Mouse (Mus musculus) forebrain, embryonic 16.5 days (tissue): ENCODE measurements around the gene Msl3l2. TPM values are rescaled to one million over a fixed set of nuclear protein-coding genes. Genes with fewer than 3 reads are reported as not detected.

Experiments used
- ATAC-seq: fragments of 200-750 bp; cut with Nextera tagmentation; 2 replicates; pipeline ENCODE4 v1.8.0; 2017; ENCODE audit warnings: mild to moderate bottlenecking, moderate library complexity
- H3K27ac ChIP-seq: fragments of 300-500 bp; sonication (generic); 2 replicates; pipeline ENCODE4 v1.5.1; 2014; ENCODE audit warnings: low read length, control low read depth
- H3K27me3 ChIP-seq: fragments of 300-500 bp; sonication (generic); replicated peaks from 2 replicates; pipeline ENCODE4 v1.6.1; 2014; ENCODE audit warnings: low read length; ENCODE audit not compliant: control insufficient read depth, insufficient read depth
- H3K36me3 ChIP-seq: fragments of 300-500 bp; sonication (generic); 2 replicates; pipeline ENCODE4 v1.6.1; 2014; ENCODE audit not compliant: control insufficient read depth, insufficient read depth
- H3K4me1 ChIP-seq: fragments of 300-500 bp; sonication (generic); replicated peaks from 2 replicates; pipeline ENCODE4 v1.6.1; 2014; ENCODE audit warnings: low read length; ENCODE audit not compliant: control insufficient read depth, insufficient read depth
- H3K4me2 ChIP-seq: fragments of 300-500 bp; sonication (generic); 2 replicates; pipeline ENCODE4 v1.6.1; 2014; ENCODE audit warnings: mild to moderate bottlenecking, low read length, control low read depth
- H3K4me3 ChIP-seq: fragments of 300-500 bp; sonication (generic); replicated peaks from 2 replicates; pipeline ENCODE4 v1.5.1; 2014; ENCODE audit warnings: mild to moderate bottlenecking, low read length, control low read depth
- H3K9ac ChIP-seq: fragments of 300-500 bp; sonication (generic); replicated peaks from 2 replicates; pipeline ENCODE4 v1.6.1; 2014; ENCODE audit warnings: low read depth, low read length, control low read depth
- H3K9me3 ChIP-seq: fragments of 300-500 bp; sonication (generic); 2 replicates; pipeline ENCODE4 v1.6.1; 2016; ENCODE audit warnings: low read length; ENCODE audit not compliant: control insufficient read depth
- WGBS: fragments of 180-500 bp; shearing (Covaris S2); extraction: QIAGEN DNeasy Blood & Tissue Kit; methylation state at CpG from one replicate; pipeline ENCODE4 v1.1.7; 2014; 5-methylcytosine and 5-hydroxymethylcytosine counted together
- polyA plus RNA-seq: library from polyadenylated mRNA; unstranded; fragments of >200 nt; fragmentation: Nextera tagmentation; extraction: Ambion mirVana; gene quantifications from 2 replicates; pipeline ENCODE4 v1.2.1, GENCODE M21; 2015

Msl3l2 gene
- polyA plus RNA-seq, 1 experiment from 2014 or later, result 10.8 TPM

DNA sequence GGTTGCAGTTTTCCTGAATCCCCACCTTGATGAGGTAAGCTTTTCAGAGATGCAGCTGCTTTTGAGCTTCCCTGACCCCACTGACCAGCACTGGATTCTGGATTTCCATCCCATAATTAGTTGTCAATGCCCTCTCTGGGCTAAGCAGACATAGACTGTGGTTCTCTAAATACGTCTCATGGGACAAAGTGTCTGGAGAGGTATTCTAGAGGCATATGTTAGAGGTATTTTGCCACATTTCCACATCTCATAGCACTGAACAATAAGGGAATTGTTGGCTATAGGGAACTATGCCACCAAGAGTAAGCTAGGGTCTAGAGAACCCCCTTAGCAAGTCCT lies 248 bp downstream of the Msl3l2 start:
- Histone ChIP-seq H3K36me3 (no peaks in the 10 kb centered on the region), H3K9me3 (no peaks in the 10 kb centered on the region), H3K4me3 (peak overlapping the region; percentile 21), H3K27ac (no peak overlapping the region), H3K9ac (no peak overlapping the region), H3K4me1 (no peaks in the 10 kb centered on the region; the same call in 1 of the 2 replicates), H3K4me2 (peak overlapping the region; percentile 31), H3K27me3 (no peaks in the 10 kb centered on the region)
- ATAC-seq, result peak; percentile 20; the same call in 1 of the 2 replicates
- 46% methylated on average over 1 of the region's 1 CpGs for WGBS

DNA sequence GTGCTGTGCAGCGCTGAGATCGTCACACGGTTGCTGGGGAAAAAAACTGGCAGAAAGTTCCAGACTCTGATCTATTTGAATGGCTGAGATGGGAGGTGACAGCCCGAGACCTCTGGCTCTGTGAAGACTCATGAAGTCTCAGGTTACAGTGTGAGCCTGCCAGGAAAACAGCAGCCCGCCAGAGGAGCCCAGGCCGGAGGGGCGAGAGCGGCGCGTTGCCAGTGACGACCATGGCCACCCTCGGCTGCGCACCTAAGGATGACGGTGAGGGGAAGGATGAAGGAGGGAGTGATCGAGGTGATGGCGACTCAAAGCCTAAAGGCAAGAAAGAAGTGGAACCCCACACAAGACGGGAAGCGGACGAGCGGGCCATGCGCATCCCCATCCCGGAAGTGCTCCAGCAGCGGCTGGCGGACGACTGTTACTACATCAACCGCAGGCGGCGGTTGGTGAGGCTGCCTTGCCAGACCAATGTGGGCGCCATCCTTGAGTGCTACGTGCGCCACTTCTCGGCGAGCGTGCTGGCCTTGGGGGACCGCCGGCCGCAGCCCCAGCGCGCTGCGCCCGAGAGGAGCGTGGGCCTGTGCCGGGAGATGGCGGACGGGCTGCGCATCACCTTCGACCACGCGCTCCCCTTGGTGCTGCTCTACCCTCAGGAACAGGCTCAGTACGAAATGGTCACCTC lies 8.4 kb downstream of the Msl3l2 start:
- Histone ChIP-seq H3K27me3 (no peaks in the 10 kb centered on the region), H3K9me3 (no peaks in the 10 kb centered on the region), H3K9ac (peak overlapping the region; percentile 93), H3K4me3 (peak overlapping the region; percentile 76), H3K4me2 (peak overlapping the region; percentile 95), H3K4me1 (peaks cover 9% of the 10 kb centered on the region), H3K27ac (peak overlapping the region; percentile 91), H3K36me3 (no peaks in the 10 kb centered on the region)
- under 1% methylated on average over 49 of the region's 50 CpGs for WGBS
- peak; percentile 95 for ATAC-seq

DNA sequence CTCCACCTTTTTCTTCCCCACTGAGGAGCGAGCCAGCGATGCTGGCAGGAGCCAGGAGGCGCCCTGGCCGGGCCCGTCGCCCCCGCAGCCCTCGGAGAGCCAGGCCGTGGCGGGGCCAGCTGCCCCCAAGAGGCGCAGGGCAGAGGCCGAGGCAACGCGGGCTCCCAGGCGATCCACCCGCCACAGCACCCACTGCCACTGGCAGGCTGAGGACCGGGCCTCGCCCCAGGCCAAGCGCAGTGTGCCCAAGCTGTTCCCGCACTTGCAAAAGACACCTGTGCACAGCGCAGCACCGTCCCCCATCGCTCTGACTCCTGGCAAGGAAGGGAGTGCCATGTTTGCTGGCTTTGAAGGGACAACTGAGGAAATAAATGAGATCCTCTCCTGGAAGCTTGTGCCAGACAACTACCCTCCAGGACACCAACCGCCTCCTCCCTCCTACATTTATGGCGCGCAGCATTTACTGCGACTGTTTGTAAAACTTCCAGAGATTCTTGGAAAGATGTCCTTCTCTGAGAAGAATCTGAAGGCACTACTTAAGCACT lies 9.0 kb downstream of the Msl3l2 start:
- peak; percentile 77 for ATAC-seq
- WGBS, result 14% methylated on average over 26 of the region's 27 CpGs
- Histone ChIP-seq H3K9ac (peak overlapping the region; percentile 93), H3K27ac (peak overlapping the region; percentile 91), H3K36me3 (no peaks in the 10 kb centered on the region), H3K4me3 (peak overlapping the region; percentile 76), H3K27me3 (no peaks in the 10 kb centered on the region), H3K4me2 (peak overlapping the region; percentile 95), H3K4me1 (peaks cover 9% of the 10 kb centered on the region), H3K9me3 (no peaks in the 10 kb centered on the region)

DNA sequence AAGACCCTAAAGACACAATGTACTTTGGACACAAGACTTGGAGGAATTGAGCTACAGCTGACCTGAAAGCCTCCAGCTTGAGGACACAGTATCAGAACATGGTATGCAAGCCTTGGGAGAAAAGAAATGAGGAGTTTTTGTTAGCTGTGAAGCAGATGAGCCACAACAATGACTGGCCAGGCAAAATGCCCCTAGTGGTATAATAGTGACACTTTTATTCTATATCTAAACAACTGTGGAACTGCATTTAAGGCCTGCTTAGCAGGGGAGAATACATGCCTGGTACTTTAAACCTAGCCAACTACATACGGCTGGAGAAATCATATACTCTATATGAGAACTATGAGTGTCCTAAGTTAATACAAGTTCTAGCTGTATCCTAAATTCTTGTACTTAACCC lies 20.3 kb downstream of the Msl3l2 start:
- no peak overlapping the region for H3K4me3 ChIP-seq
- H3K36me3 ChIP-seq, result no peaks in the 10 kb centered on the region
- no peaks in the 10 kb centered on the region for H3K9me3 ChIP-seq
- H3K4me1 ChIP-seq, result no peaks in the 10 kb centered on the region
- H3K27ac ChIP-seq, result no peak overlapping the region
- H3K9ac ChIP-seq, result no peak overlapping the region
- no peak overlapping the region for H3K4me2 ChIP-seq
- WGBS, result 87% methylated on average over 1 of the region's 1 CpGs
- H3K27me3 ChIP-seq, result no peaks in the 10 kb centered on the region
- ATAC-seq, result no peak

DNA sequence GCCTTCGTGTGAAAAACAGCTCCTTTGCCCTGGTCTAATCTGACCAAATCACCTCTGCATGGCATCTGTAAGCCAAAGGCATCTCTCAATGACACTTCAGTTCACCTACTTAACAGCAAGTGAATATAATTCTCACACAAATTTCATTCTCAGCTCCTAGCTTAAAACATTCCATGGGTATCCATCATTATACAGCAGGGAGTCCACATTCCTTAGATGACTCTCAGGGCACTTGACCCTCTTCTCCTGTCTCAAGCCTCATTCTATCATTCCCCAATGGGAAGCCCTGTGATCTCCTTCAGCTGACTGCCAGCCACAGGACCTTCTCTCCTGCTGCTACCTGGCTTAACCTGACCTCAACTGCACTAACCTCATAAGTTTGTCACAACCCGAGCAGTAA lies 22.9 kb downstream of the Msl3l2 start:
- Histone ChIP-seq H3K4me3 (no peak overlapping the region), H3K36me3 (no peaks in the 10 kb centered on the region), H3K27ac (no peak overlapping the region), H3K27me3 (no peaks in the 10 kb centered on the region), H3K9ac (no peak overlapping the region), H3K4me2 (no peak overlapping the region), H3K4me1 (no peaks in the 10 kb centered on the region), H3K9me3 (no peaks in the 10 kb centered on the region)
- no peak for ATAC-seq
- WGBS, result 80% methylated on average over 2 of the region's 2 CpGs

DNA sequence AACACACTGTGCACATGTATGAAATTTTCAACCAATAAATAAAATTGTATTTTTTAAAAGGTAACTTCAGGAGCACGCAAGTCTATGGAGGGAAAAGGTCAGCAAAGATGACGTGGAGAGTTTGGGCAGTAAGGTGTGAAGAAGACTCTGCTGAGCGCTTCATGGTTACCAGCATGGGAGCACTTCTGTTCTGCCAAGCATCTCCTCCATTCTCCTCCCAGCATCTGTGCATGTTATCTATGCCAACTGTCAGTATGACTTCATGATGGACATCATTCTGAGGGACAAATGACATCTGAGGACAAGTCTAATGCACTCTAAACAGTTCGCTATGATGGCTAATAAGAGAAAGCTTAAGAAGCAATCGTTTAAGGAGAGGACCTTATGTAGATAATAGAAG lies 30.5 kb downstream of the Msl3l2 start:
- Histone ChIP-seq H3K4me3 (no peak overlapping the region), H3K4me2 (no peak overlapping the region), H3K9me3 (no peaks in the 10 kb centered on the region), H3K9ac (no peak overlapping the region), H3K27ac (no peak overlapping the region), H3K4me1 (no peaks in the 10 kb centered on the region), H3K27me3 (no peaks in the 10 kb centered on the region), H3K36me3 (no peaks in the 10 kb centered on the region)
- no peak for ATAC-seq
- 95% methylated on average over 5 of the region's 5 CpGs for WGBS

DNA sequence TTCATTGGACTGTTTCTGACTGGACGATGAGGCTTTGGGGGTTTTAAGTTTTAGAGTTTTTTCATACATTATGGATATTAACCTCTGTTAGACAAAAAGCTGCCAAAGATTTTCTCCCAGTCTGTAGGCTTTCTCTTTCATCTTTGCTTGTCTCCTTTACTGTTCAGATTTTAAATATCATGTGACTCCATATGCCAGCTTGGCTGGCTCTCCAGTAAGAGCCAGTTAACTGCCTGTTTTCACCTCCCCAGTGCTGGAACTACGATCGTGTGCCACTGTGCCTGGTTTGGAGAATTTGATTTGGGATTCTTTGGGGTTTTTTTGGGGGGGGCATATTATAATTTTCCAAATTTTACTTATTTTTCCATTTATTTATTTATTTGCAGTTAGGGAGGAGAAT lies 42.2 kb downstream of the Msl3l2 start:
- Histone ChIP-seq H3K4me3 (no peak overlapping the region), H3K27ac (no peak overlapping the region), H3K36me3 (no peaks in the 10 kb centered on the region), H3K4me2 (no peak overlapping the region), H3K4me1 (no peaks in the 10 kb centered on the region), H3K9ac (no peak overlapping the region), H3K9me3 (no peaks in the 10 kb centered on the region), H3K27me3 (no peaks in the 10 kb centered on the region)
- 59% methylated on average over 3 of the region's 3 CpGs for WGBS
- peak; percentile 85 for ATAC-seq

DNA sequence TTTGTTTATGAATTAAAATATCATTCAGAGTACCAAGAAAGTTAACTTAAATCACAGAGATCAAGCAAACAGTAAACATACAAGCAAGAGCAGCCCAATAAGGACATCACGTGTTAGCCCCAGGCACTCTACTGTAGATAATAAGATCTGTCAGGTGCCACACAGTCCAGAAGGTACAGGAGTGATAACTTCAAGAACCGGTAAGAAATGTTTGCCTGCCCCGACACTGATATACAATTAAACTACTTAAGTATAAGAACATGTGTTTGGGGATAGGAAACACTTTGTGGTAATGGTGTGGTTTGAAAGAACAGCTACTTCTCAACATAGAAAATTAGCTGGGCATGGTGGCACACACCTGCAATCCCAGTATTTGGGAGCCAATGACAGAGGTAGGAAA lies 50.2 kb downstream of the Msl3l2 start:
- no peak overlapping the region for H3K4me3 ChIP-seq
- H3K27ac ChIP-seq, result no peak overlapping the region
- H3K4me1 ChIP-seq, result 0 out of 2 replicates have a peak, but pooled peaks cover 2% of the 10 kb centered on the region
- no peaks in the 10 kb centered on the region for H3K9me3 ChIP-seq
- no peaks in the 10 kb centered on the region for H3K27me3 ChIP-seq
- WGBS, result 91% methylated on average over 3 of the region's 3 CpGs
- no peak overlapping the region for H3K9ac ChIP-seq
- ATAC-seq, result no peak
- no peaks in the 10 kb centered on the region for H3K36me3 ChIP-seq
- H3K4me2 ChIP-seq, result no peak overlapping the region

DNA sequence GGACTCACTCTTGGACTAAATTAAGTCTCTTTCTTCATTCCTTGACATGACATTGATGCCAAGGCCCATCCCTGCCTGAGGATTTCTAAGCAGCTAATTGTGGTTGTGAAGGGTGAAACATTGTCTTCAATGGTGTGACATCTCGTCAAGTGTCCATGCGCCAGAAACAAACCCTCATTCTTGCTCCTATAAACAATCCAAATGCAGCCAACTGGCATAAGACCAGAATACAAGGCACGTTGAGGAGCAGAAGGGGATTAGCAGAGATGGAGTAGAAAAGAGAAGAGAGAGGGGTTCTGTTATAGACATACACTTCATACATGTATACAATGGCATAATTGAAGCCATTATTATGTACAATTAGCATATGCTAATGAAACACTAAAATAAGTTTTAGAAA lies 51.5 kb downstream of the Msl3l2 start:
- no peak overlapping the region for H3K4me3 ChIP-seq
- H3K9ac ChIP-seq, result no peak overlapping the region
- no peaks in the 10 kb centered on the region for H3K27me3 ChIP-seq
- H3K27ac ChIP-seq, result no peak overlapping the region
- 24% methylated on average over 3 of the region's 3 CpGs for WGBS
- no peak overlapping the region for H3K4me2 ChIP-seq
- H3K9me3 ChIP-seq, result no peaks in the 10 kb centered on the region
- H3K4me1 ChIP-seq, result 0 out of 2 replicates have a peak, but pooled peaks cover 2% of the 10 kb centered on the region
- H3K36me3 ChIP-seq, result no peaks in the 10 kb centered on the region
- ATAC-seq, result peak; percentile 74
